Mouse (Mus musculus): ENCODE measurements around the gene St6galnac6.

- no peak for TF ChIP-seq POLR2A (IDR thresholded peaks at IDR 0.05; ENCODE audit: borderline replicate concordance, control insufficient read depth, low read depth, low read length)
- no peak for TF ChIP-seq CTCF (IDR thresholded peaks at IDR 0.05; ENCODE audit: control insufficient read depth, insufficient read depth, low read length)
Observed at GRCm38 (mm10) chr2:32662291-32662690, 62.8 kb downstream of the St6galnac6 start.
